Mouse (Mus musculus): Measurements from ENCODE around the gene Fam166b.

Fam166b gene

DNA sequence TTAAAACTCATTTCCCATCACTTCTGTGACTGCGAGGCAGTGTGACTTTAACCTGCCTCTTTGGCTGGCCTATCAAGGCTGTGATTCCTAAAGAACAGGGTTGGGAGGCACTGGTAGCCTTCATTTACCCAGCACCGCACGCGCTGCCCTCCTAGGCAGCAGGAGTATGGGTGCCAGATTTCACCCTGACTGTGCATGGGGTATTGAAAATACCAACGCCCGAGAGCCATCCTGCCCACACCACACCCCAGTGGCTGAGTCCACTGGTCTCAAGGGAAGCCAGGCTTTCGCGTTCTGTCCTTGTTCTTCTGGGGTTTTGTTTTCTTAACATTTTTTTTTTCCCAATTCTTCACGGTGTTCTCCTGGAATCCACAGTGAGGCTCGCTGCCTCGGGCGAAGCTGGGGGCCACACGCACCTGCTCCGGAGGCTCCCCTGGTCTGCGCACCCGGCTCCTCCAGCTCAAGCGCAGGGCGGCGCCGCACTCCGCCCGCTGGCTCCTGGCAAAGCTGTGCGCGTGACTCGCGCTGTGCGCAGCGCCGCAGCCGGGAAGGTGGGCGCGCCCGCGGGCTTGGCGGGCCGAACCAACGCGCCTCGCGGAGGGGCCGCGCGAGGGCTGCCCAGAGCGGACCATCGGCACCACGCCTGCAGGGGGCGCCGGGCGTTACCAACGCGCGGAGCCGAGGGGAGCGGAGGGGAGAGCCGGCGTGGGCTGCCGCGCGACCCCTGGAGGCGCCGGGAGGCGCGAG, 47.4 kb downstream of the Fam166b start, which contains the start of gene Rusc2:
Rusc2 (plus strand) TSS at position 572 of the 747 bp plus-strand sequence.
- DNase-seq (ENCODE audit: low spot score in 2 of 2): peak; percentile 94 to 95

DNA sequence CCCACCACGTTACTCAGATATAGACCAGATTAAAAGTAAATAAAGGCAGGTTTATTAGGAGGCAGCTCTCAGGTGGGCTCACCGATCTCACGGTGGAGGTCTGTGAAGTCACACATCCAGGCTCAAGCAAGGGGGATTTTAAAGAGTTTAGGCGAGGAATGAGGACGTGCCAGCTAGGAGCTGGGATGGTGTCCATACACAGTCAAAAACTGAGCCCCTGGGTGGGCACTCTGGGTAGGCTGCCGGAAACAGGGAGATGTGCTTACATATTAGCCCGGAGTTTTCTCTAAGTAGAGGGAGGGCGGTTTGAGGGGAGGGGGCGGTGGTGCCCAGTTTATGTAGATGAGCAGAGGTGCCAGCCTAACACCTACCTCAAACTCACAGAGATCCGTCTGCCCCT, 48.0 kb downstream of the Fam166b start:
- DNase-seq (ENCODE audit: low spot score in 2 of 2): peak; percentile 58 to 62

DNA sequence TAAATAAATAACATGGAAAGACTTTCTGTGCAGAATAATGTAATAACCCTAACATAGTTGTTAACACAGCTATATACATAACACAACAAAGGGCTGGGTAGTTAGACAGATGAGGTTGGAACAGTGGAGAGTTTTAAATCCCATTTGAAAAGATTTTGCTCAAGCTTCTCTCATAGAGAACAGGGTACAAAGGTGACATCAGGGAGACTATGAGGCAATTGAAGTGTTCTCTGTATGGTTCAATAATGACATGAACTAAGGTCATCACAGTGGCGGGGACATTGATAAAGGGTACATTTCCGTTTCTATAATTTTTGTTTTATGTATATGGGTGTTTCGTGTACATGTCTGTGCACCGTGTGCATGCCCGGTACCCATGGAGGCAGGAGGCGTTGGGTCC, 49.3 kb downstream of the Fam166b start:
- no peak for DNase-seq (ENCODE audit: low spot score in 2 of 2)

All from right cerebral cortex, postnatal 10 days (tissue).